Mouse (Mus musculus) lung, adult 2 months (tissue): ENCODE data around the gene Panx2. TPM values are rescaled to one million over a fixed set of nuclear protein-coding genes. Genes with fewer than 3 reads are reported as not detected.
A peak's percentile ranks its signal among the peaks of the same experiment; 100 is the strongest.

Experiments
- DNase-seq: peaks from one replicate; pipeline ENCODE4 v3.0.0; 2022
- H3K4me1 ChIP-seq: fragments of 200-500 bp; 2 replicates; pipeline ENCODE4 v1.6.1; 2011; ENCODE audit warnings: low read length; ENCODE audit not compliant: control insufficient read depth, insufficient read depth
- H3K4me3 ChIP-seq: fragments of 200-500 bp; replicated peaks from 2 replicates; pipeline ENCODE3; 2011; ENCODE audit warnings: low read depth, mild to moderate bottlenecking, control low read depth, low read length; ENCODE audit errors: extremely low read depth
- CTCF ChIP-seq: fragments of 200-500 bp; IDR thresholded peaks from 2 replicates; pipeline ENCODE4 v1.5.1; 2011; ENCODE audit warnings: mild to moderate bottlenecking, low read length, control low read depth; ENCODE audit not compliant: insufficient read depth
- POLR2A ChIP-seq: fragments of 200-500 bp; IDR thresholded peaks from 2 replicates; pipeline ENCODE4 v1.6.1; 2011; ENCODE audit warnings: low read depth, mild to moderate bottlenecking, control low read depth, low read length, borderline replicate concordance; ENCODE audit errors: extremely low read depth
- WGBS: fragments of 180-500 bp; shearing (Covaris S2); methylation state at CpG from one replicate; pipeline ENCODE4 v1.1.7; 2018; 5-methylcytosine and 5-hydroxymethylcytosine counted together
- polyA plus RNA-seq: library from polyadenylated mRNA; depleted of rRNA; stranded (reverse); fragments of >200 nt; gene quantifications from 2 replicates; pipeline ENCODE4 v1.2.3, GENCODE M21; 2012; rRNA removed

Gene Panx2
- polyA plus RNA-seq, 1 experiment = 0.36 TPM

GRCm38 (mm10) chr15:89106976-89107375 is 47.4 kb downstream of the Panx2 start:
- no peak for TF ChIP-seq POLR2A
- TF ChIP-seq CTCF = no peak

GRCm38 (mm10) chr15:89110147-89110546 is 50.6 kb downstream of the Panx2 start:
- Histone ChIP-seq H3K4me1 (no peaks in the 10 kb centered on the region), H3K4me3 (no peak overlapping the region)
- no peak for DNase-seq
- 73% methylated on average over 9 of the region's 9 CpGs for WGBS
- TF ChIP-seq CTCF (no peak), POLR2A (no peak)

More at GRCm38 (mm10) chr15:89106976-89107375, 47.4 kb downstream of the Panx2 start:
- no peak for DNase-seq
- Histone ChIP-seq H3K4me1 (no peaks in the 10 kb centered on the region), H3K4me3 (no peak overlapping the region)
- WGBS = 96% methylated on average over 1 of the region's 1 CpGs

- TF ChIP-seq CTCF = 0 out of 2 replicates have a peak, but pooled peaks have one; percentile 1
- TF ChIP-seq POLR2A = no peak
- Histone ChIP-seq H3K4me1 (peaks cover 7% of the 10 kb centered on the region; the same call in 1 of the 2 replicates), H3K4me3 (no peak overlapping the region)
- no peak for DNase-seq
Observed at GRCm38 (mm10) chr15:89118007-89118406, 58.5 kb downstream of the Panx2 start.

GRCm38 (mm10) chr15:89122649-89123366 is 63.3 kb downstream of the Panx2 start, which contains the start of gene Tubgcp6:
TSS of gene Tubgcp6 (minus strand) at chr15:89123112.
- peaks cover 13% of the 10 kb centered on the region for H3K4me1 ChIP-seq
- peak; percentile 99 for DNase-seq
- H3K4me3 ChIP-seq = peak within 1 kb of the TSS; percentile 73
- peak; percentile 84 for TF ChIP-seq POLR2A
- no peak for TF ChIP-seq CTCF
- WGBS = under 1% methylated on average over 47 of the region's 47 CpGs

Other genes starting within 250 kb of the Panx2 start
- 16.4 and 16.7 TPM in 2 replicates for gene Alg12, start 240.4 kb upstream of the Panx2 start, polyA plus RNA-seq
- gene Creld2, start 240.1 kb upstream of the Panx2 start, polyA plus RNA-seq = 34.1 and 37.5 TPM in 2 replicates
- 55.0 and 97.1 TPM in 2 replicates for gene Pim3, start 197.5 kb upstream of the Panx2 start, polyA plus RNA-seq
- gene Ttll8, start 105.3 kb upstream of the Panx2 start, polyA plus RNA-seq = 0.45 and 0.65 TPM in 2 replicates
- gene Mlc1, start 80.7 kb upstream of the Panx2 start, polyA plus RNA-seq = 29.5 and 30.2 TPM in 2 replicates
- 0.23 and 0.43 TPM in 2 replicates for gene Mov10l1, start 76.8 kb upstream of the Panx2 start, polyA plus RNA-seq
- 49.3 and 64.3 TPM in 2 replicates for gene Trabd, start 15.4 kb downstream of the Panx2 start, polyA plus RNA-seq
- 37.1 and 42.8 TPM in 2 replicates for gene Selenoo, start 29.4 kb downstream of the Panx2 start, polyA plus RNA-seq
- gene Tubgcp6, start 63.4 kb downstream of the Panx2 start, polyA plus RNA-seq = 27.1 and 30.3 TPM in 2 replicates
- 39.8 and 46.9 TPM in 2 replicates for gene Hdac10, start 69.0 kb downstream of the Panx2 start, polyA plus RNA-seq
- 28.2 and 32.2 TPM in 2 replicates for gene Mapk12, start 81.0 kb downstream of the Panx2 start, polyA plus RNA-seq
- gene Mapk11, start 89.9 kb downstream of the Panx2 start, polyA plus RNA-seq = 13.7 and 14.0 TPM in 2 replicates
- 204 and 210 TPM in 2 replicates for gene Plxnb2, start 121.1 kb downstream of the Panx2 start, polyA plus RNA-seq
- 15.6 and 17.2 TPM in 2 replicates for gene Dennd6b, start 136.8 kb downstream of the Panx2 start, polyA plus RNA-seq
- 153 and 372 TPM in 2 replicates for gene Ppp6r2, start 151.8 kb downstream of the Panx2 start, polyA plus RNA-seq